Mouse (Mus musculus) kidney, adult 2 months (tissue): ENCODE measurements around the gene Gm4881. TPM values are rescaled to one million over a fixed set of nuclear protein-coding genes. Genes with fewer than 3 reads are reported as not detected.
"Not testable (repeated sequence)": the region's sequence is repeated elsewhere in the genome, so short reads cannot be mapped to it uniquely, and the experiment has no call there.

Source experiments
- DNase-seq: peaks from one replicate; pipeline ENCODE4 v3.0.0; 2021
- H3K27ac ChIP-seq: fragments of 200-500 bp; 2 replicates; pipeline ENCODE4 v1.5.1; 2012; ENCODE audit warnings: low read depth, low read length, control low read depth, inconsistent platforms; ENCODE audit not compliant: insufficient read depth
- H3K27me3 ChIP-seq: fragments of 200-500 bp; replicated peaks from 2 replicates; pipeline ENCODE4 v1.6.1; 2012; ENCODE audit warnings: mild to moderate bottlenecking, moderate library complexity, low read length, inconsistent platforms; ENCODE audit not compliant: control insufficient read depth, insufficient read depth
- H3K36me3 ChIP-seq: fragments of 200-500 bp; 2 replicates; pipeline ENCODE4 v1.6.1; 2012; ENCODE audit warnings: mild to moderate bottlenecking, moderate library complexity, low read length, inconsistent platforms; ENCODE audit not compliant: control insufficient read depth, insufficient read depth
- H3K4me1 ChIP-seq: fragments of 200-500 bp; 2 replicates; pipeline ENCODE4 v1.6.1; 2011; ENCODE audit warnings: low read length; ENCODE audit not compliant: control insufficient read depth, insufficient read depth
- H3K4me3 ChIP-seq: fragments of 200-500 bp; 2 replicates; pipeline ENCODE4 v1.5.1; 2011; ENCODE audit warnings: mild to moderate bottlenecking, low read depth, low read length, control low read depth; ENCODE audit not compliant: insufficient read depth
- CTCF ChIP-seq: fragments of 200-500 bp; conservative IDR thresholded peaks from 2 replicates; pipeline ENCODE4 v1.5.1; 2011; ENCODE audit warnings: low read depth, mild to moderate bottlenecking, control low read depth, low read length, moderate library complexity, mixed read lengths; ENCODE audit not compliant: insufficient read depth, insufficient read length
- POLR2A ChIP-seq: fragments of 200-500 bp; IDR thresholded peaks from one replicate; pipeline ENCODE4 v1.6.1; 2011; ENCODE audit warnings: low read depth, low read length, control low read depth
- WGBS: fragments of 180-500 bp; shearing (Covaris S2); methylation state at CpG from one replicate; pipeline ENCODE4 v1.1.7; 2018; 5-methylcytosine and 5-hydroxymethylcytosine counted together
- polyA plus RNA-seq: library from polyadenylated mRNA; depleted of rRNA; stranded (reverse); fragments of >200 nt; gene quantifications from 2 replicates; pipeline ENCODE4 v1.2.3, GENCODE M21; 2012

Gene Gm4881
- polyA plus RNA-seq, 1 experiment, result not detected

DNA sequence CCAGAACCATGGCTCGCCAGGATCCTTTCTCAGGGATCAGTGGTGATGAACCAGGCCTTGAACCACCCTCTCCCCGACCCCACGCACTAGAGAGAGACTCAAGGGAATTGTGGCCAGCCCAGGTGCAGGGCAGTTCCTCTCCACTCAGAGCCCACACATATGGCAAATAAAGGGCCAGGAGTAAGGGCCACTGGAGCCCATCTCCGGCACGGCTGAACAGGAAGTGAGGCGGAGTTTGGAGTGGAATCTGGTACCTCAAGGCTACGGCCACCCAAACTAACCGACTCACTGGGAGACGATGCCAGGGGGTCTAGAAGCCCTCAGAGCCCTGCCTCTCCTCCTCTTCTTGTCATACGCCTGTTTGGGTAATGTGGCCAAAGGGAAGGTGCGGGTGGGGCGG, 47.1 kb downstream of the Gm4881 start, which contains the start of gene Cd79a:
Cd79a (plus strand) TSS at position 158 of the 400 bp plus-strand sequence.
- Histone ChIP-seq H3K4me3 (no peak within 1 kb of the TSS), H3K27ac (no peak within 1 kb of the TSS), H3K4me1 (no peaks in the 10 kb centered on the region), H3K36me3 (no peaks in the 10 kb centered on the region), H3K27me3 (no peaks in the 10 kb centered on the region)
- TF ChIP-seq CTCF (no peak), POLR2A (no peak)
- DNase-seq, result no peak
- WGBS, result 66% methylated on average over 12 of the region's 12 CpGs

DNA sequence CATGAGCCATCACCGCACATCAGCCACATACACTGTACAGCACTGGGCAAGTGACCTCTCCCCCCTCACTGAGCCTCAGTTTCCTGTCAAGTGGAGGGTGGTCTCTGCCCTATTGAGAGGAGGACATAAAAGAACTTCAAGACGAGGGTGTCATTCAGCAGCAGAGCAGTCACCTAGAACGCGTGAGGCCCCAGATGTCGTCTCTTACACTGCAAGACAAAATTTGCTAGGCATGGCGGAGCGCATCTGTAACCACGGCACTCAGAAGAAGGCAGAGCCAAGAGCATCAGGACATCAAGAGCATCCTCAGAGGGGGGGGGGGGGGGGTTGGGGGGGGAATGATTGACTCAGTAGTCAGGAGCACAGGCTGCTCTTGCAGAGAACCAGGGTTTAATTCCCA, 48.0 kb downstream of the Gm4881 start:
- Histone ChIP-seq H3K4me3 (no peak overlapping the region), H3K27me3 (no peaks in the 10 kb centered on the region), H3K4me1 (no peaks in the 10 kb centered on the region), H3K27ac (no peak overlapping the region), H3K36me3 (no peaks in the 10 kb centered on the region)
- no peak for TF ChIP-seq CTCF
- TF ChIP-seq POLR2A, result no peak
- no peak for DNase-seq
- 69% methylated on average over 8 of the region's 8 CpGs for WGBS

DNA sequence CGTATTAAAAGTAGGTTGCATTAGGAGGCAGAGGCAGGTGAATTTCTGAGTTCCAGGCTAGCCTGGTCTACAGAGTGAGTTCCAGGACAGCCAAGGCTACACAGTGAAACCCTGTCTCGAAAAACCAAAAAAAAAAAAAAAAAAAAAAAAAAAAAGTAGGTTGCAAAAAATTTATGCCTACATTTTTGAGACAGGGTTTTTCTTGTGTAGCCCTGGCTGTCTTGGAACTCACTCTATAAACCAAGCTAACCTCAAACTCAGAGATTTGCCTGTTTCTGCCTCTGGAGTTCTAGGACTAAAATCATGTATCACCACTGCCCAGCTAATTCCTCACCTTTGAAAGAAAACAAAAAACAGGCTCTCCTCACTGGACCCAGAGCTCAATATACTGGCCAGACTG, 48.5 kb downstream of the Gm4881 start:
- WGBS, result 81% methylated on average over 2 of the region's 2 CpGs

DNA sequence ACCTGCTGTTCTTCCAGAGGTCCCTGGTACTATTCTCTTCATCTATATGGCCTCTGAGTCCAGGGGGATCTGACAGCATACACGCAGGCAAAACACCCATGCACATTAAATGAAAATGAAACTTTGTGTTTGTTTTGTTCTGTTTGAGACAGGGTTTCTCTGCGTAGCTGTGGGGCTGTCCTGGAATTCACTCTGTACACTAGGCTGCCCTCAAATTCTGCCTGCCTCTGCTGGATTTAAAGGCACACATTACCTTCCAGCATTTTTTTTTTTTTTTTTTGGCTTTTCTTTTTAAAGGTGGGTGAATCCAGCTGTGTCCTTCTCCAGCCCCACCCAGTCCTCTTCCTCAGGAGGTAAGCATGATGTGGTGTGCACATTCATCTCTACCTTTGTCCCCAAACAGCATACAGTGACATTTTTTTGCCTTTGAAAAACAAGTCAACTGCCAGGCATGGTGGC, 52.1 kb downstream of the Gm4881 start:
- Histone ChIP-seq H3K27ac (no peak overlapping the region), H3K27me3 (no peaks in the 10 kb centered on the region), H3K4me1 (peaks cover 14% of the 10 kb centered on the region), H3K36me3 (no peaks in the 10 kb centered on the region; the same call in 1 of the 2 replicates), H3K4me3 (no peak overlapping the region)
- DNase-seq, result no peak
- TF ChIP-seq POLR2A (no peak), CTCF (no peak)
- 58% methylated on average over 2 of the region's 2 CpGs for WGBS

More for the DNA sequence above, 48.5 kb downstream of the Gm4881 start:
- H3K4me3 ChIP-seq, H3K27ac ChIP-seq, H3K4me1 ChIP-seq, H3K27me3 ChIP-seq, DNase-seq, H3K36me3 ChIP-seq: not testable (repeated sequence)

DNA sequence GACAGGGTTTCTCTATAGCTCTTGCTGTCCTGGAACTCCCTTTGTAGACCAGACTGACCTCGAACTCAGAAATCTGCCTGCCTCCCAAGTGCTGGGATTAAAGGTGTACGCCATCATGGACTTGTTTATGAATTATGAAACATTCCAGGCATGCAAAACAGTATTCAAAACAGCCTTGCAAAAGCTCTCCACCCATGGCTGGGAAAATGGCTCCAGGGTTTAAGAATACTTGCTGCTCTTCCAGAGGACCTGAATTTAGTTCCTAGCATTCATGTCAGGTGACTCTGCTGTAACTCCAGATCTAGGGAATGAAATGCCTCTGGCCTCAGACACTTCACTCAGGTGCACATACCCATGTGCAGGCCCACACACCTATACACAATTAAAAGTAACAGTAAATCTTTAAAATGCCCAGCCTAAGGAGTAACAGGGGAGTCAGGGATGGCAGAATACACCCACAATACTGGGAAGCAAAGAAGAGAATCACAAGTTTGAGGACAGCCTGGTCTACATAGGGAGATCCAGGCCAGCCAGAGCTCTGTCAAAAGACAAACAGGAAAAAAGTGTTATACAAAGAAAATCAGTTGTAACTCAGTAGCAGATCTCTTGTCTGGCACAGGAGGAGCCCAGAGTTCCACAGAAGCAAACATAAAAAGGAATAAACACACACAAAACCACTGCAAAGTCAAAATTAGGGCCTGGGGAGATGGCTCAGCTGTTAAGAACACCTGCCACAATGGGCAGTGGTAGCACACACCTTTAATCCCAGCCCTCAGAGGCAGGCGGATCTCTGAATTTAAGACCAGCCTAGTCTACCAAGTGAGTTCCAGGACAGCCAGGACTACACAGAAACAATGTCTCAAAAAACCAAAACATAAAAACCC, 52.8 kb downstream of the Gm4881 start:
- 72% methylated on average over 3 of the region's 3 CpGs for WGBS
- TF ChIP-seq CTCF, result no peak
- TF ChIP-seq POLR2A, result no peak
- no peaks in the 10 kb centered on the region for H3K27me3 ChIP-seq
- DNase-seq, result no peak
- peaks cover 18% of the 10 kb centered on the region for H3K4me1 ChIP-seq
- no peak overlapping the region for H3K4me3 ChIP-seq
- H3K27ac ChIP-seq, result no peak overlapping the region
- no peaks in the 10 kb centered on the region; the same call in 1 of the 2 replicates for H3K36me3 ChIP-seq

DNA sequence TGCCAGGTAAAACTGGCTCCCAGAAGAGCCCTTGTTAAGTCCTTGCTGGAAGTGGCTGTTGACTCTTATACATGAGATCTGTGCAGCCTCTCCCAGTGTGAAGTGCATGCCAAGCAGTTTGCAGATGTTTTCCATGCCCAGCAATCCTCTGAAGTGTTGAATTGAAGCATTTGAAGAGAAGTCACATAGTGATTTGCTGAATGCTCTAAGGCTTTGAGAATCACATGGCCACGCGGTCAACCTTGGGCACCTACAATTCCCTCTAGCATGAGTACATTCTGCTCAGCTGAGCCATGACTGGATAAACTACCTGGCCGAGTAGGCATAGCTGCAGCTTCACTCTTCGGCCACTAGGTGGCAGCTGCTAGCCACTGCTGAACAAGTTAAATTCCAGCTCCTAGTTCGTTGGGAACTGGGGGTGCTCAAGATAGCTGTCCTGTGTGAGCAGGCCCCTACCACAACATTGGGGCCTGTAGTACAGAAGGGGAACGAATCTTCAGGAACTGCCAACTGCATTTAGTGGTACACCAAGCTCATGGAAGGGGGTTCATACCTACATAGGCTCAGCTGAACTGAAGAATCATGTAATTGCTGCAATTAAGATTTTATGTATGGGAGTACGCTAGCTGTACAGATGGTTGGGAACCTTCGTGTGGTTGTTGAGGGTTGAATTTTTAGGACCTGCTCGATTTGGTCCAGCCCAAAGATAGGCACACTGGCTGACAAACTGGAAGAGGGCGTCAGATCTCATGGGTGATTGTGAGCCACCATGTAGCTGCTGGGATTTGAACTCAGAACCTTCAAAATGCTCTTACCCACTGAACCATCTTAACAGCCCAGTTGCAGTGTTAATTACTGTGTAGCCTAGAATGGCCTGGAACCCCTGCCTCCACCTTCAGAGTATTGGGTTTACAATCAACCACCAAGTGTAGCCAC, 53.7 kb downstream of the Gm4881 start:
- Histone ChIP-seq H3K4me1 (peaks cover 24% of the 10 kb centered on the region), H3K27me3 (no peaks in the 10 kb centered on the region), H3K27ac (no peak overlapping the region), H3K4me3 (no peak overlapping the region), H3K36me3 (no peaks in the 10 kb centered on the region; the same call in 1 of the 2 replicates)
- peak; percentile 76 for DNase-seq
- TF ChIP-seq POLR2A (no peak), CTCF (peak; percentile 99)
- WGBS, result 28% methylated on average over 10 of the region's 10 CpGs

DNA sequence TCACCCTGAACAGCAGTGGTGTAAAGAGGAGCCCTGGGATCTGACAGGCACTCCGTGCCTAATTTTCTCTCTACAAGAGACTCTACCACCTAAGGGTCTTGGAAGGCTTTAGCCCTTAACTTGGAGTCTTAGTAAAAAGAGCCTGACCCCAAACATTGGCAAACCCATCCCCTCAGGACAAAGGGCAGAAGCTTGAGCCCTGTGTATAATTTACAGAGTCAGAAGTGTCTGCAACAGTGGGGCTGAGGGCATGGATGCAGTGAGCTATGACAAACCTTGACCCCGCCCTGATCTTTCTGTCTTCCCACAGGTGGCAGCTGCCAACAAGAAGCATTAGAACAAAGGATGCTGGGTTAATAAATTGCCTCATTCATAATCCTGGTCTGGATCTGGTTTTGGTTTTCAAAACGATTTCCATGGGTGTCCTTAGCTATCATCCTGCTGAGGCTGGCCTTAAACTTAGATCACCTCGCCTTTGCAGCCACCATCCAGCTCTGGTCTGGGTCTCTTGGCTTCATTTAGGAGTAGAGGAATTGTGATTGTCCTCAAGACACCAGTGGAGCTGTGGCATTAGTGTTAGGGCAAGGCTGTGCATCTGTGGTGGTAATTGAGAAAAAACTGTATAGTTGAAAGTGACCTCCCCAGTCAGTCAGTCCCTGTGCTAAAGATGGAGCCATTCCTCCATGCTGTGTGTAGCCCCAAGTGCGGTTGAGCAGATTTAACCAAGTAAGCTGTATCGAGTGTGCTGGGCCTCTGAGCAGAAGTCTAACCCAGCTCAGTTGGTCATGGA, 54.7 kb downstream of the Gm4881 start:
- no peak overlapping the region for H3K4me3 ChIP-seq
- WGBS, result 42% methylated on average over 6 of the region's 6 CpGs
- peak overlapping the region; percentile 62; the same call in 1 of the 2 replicates for H3K27ac ChIP-seq
- H3K27me3 ChIP-seq, result no peaks in the 10 kb centered on the region
- no peaks in the 10 kb centered on the region; the same call in 1 of the 2 replicates for H3K36me3 ChIP-seq
- TF ChIP-seq POLR2A (no peak), CTCF (no peak)
- H3K4me1 ChIP-seq, result peaks cover 24% of the 10 kb centered on the region
- peak; percentile 93 for DNase-seq
